Mouse (Mus musculus): Measurements from ENCODE around the gene Fancg.

- no peak for TF ChIP-seq CTCF (IDR thresholded peaks at IDR 0.05; ENCODE audit: low read depth, low read length)
- no peak for TF ChIP-seq TAL1 (conservative IDR thresholded peaks at IDR 0.05; ENCODE audit: low read depth, low read length)
- TF ChIP-seq POLR2AphosphoS5 (IDR thresholded peaks at IDR 0.05; ENCODE audit: insufficient replicate concordance, low read depth, low read length), result no peak
- TF ChIP-seq GATA1 (IDR thresholded peaks at IDR 0.05; ENCODE audit: borderline replicate concordance, low read length), result no peak
Observed at GRCm38 (mm10) chr4:43035851-43036250, 25.5 kb upstream of the Fancg start.

Data from G1E (cell line).